Mouse (Mus musculus): ENCODE measurements at regions not wholly inside any gene's neighbourhood (a gene's known extent, or its start where the extent isn't known, plus 50 kb on each side); places are given as distances from the start of the nearest gene placed in this dataset.

DNA sequence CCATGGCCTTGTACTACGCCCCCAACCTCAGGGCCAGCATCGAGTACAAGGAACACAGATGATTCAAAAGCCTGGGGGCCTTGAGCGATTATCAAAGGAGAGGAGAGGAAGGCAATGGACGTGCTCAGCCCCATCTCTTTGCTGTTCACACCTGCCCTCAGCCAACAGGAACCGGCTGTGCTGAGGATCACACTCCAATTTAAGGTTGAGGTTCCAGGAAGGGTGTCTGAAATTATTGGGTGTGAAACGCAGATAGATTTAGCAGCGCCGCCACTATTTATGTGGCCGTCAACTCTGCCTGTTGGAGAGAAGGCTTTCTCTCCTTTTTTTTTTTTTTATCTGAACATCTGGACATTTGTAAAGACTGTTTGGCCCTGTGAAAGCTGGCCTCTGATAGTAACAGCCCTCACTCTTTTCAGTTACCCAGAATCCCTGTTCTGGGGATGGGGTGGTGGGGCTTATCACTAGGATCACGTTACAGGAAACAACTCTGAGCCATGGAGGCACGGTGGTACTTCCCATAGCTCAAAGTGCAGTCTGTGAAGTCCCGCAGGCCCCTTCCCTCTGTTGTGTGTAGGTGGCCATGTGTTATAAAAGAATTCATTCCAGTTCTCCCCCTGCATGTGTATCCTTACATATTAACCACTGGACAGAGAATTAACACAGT, 256.7 kb downstream of the Hs3st3b1 start:
- in situ Hi-C loops (cut with MboI; ENCODE audit: low pct_unique_long_range_greater_than_20kb in 1 of 2, low sequenced_read_pairs in 2 of 2, unreplicated experiment in 1 of 2), result no loop called here

GRCm38 (mm10) chr11:63670477-63670876, 251.6 kb downstream of the Hs3st3b1 start:
- in situ Hi-C loops (cut with MboI; ENCODE audit: low pct_unique_long_range_greater_than_20kb in 1 of 2, low sequenced_read_pairs in 2 of 2, unreplicated experiment in 1 of 2), result no loop called here

GRCm38 (mm10) chr11:63671816-63672215, 250.3 kb downstream of the Hs3st3b1 start:
- in situ Hi-C loops (cut with MboI; ENCODE audit: low pct_unique_long_range_greater_than_20kb in 1 of 2, low sequenced_read_pairs in 2 of 2, unreplicated experiment in 1 of 2), result no loop called here

GRCm38 (mm10) chr11:63677921-63678320, 244.2 kb downstream of the Hs3st3b1 start:
- in situ Hi-C loops (cut with MboI; ENCODE audit: low pct_unique_long_range_greater_than_20kb in 1 of 2, low sequenced_read_pairs in 2 of 2, unreplicated experiment in 1 of 2), result loop anchor here in 1 of 2 experiments (25.0 kb wide), 1 partner anchor 266 kb away; no protein-coding TSS in a partner anchor

- in situ Hi-C loops (cut with MboI; ENCODE audit: low pct_unique_long_range_greater_than_20kb in 1 of 2, low sequenced_read_pairs in 2 of 2, unreplicated experiment in 1 of 2), result loop anchor here in 1 of 2 experiments (25.0 kb wide), 1 partner anchor 266 kb away; no protein-coding TSS in a partner anchor
These were observed 243.6 kb downstream of the Hs3st3b1 start for GRCm38 (mm10) chr11:63678382-63678905.

DNA sequence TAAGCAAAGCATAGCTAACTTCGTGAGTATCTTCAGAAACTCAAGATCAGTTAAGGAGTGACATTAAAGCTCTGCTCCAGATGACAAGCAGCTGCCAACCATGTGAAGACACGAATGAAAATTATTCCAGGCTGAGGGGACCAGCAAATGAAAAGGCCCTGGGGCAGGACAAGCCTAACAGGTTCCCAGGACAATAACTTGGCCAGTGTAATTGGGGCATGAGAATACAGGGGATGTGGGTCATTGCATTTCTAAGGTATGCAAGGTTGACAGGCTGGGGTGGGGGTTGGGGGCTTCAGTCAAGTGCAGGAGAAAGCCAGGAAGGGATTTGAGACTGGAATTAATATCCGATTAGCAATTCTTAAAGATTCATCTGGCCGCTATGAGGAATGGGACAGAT, 242.6 kb downstream of the Hs3st3b1 start:
- in situ Hi-C loops (cut with MboI; ENCODE audit: low pct_unique_long_range_greater_than_20kb in 1 of 2, low sequenced_read_pairs in 2 of 2, unreplicated experiment in 1 of 2), result loop anchor here in 1 of 2 experiments (25.0 kb wide), 1 partner anchor 267 kb away; no protein-coding TSS in a partner anchor

DNA sequence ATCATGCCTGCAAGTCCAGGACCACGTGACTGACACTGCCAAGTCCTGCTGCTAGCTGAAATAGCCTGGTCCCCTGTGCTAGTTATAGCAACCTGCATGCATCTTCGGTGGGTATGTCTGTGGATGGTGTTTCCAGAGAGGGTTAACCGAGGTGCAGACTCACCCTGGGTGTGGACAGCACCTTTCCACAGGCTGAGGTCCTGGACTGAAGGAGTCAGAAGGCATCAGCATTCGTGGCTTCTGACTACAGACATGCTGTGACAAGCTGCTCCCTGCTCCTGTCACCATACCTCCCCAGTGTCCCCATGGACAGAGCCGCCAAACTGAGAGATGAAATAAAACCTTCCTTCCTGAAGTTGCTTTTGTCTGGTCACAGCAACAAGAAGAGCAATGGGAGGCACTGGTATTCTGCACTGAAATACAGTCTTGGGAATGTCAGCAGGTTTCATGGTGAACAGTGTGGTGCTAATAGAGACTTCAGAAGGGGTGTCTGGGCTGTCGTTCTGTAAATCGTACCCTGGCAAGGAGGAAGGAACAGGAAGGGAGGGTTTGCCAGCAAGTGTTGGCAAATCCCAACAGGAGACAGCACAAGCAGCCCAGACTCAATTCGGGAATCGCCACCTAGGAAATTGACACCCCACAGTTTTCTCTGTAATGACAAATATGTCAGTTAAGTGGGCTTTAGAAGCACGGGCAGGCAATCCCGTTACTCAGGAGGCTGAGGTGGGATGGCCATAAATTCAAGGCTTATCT, 237.7 kb downstream of the Hs3st3b1 start:
- in situ Hi-C loops (cut with MboI; ENCODE audit: low pct_unique_long_range_greater_than_20kb in 1 of 2, low sequenced_read_pairs in 2 of 2, unreplicated experiment in 1 of 2), result loop anchor here in 1 of 2 experiments (25.0 kb wide), 1 partner anchor 272 kb away; no protein-coding TSS in a partner anchor

DNA sequence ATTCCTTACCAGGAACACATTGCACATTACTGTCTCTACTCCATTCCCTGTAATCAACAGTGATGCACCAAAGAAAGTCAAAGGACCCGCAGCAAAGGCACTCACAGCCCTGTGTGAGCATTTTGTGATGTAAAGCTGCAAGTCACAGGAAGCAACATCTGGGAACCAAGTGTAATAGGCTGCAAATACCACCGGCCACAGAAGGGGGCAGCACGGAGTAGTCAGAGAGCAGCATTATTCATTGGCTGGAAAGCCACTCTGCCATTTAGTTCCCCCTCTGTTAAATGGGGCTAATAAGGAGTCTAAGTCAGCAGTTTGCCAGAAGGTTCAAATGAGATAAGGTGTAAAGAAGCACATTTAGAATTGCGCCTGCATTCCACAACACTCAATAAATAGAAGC, 231.0 kb downstream of the Hs3st3b1 start:
- in situ Hi-C loops (cut with MboI; ENCODE audit: low pct_unique_long_range_greater_than_20kb in 1 of 2, low sequenced_read_pairs in 2 of 2, unreplicated experiment in 1 of 2), result loop anchor here in 1 of 2 experiments (25.0 kb wide), 1 partner anchor 279 kb away; no protein-coding TSS in a partner anchor

DNA sequence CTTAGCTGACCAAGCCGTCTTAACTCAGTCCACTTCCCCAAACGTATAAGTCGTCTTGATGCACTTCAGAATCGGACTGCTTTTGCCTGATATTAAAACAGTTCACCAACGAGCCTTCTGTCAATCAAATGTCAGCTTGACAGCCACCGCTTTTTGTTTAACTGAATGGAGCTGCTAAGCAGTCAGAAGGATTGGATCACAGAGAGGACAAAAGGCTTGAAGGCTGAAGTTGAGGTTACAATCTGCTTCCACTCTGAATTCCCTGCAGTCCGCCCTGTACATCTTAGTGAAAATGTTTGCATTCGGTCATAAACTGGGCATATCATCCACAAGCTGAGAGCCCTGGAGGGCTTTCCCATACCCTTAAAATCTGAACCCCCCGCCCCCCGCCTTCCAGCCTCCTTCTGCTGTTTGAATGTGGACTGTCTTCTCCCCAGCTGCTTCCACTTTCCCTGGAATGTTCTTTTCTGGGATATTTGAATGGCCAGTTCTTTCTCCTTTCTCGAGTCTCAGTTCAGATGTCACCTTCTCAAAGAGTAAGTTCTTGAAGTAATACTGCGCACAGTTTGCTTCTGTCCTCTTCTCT, 217.0 kb downstream of the Hs3st3b1 start:
- in situ Hi-C loops (cut with MboI; ENCODE audit: low pct_unique_long_range_greater_than_20kb in 1 of 2, low sequenced_read_pairs in 2 of 2, unreplicated experiment in 1 of 2), result no loop called here

DNA sequence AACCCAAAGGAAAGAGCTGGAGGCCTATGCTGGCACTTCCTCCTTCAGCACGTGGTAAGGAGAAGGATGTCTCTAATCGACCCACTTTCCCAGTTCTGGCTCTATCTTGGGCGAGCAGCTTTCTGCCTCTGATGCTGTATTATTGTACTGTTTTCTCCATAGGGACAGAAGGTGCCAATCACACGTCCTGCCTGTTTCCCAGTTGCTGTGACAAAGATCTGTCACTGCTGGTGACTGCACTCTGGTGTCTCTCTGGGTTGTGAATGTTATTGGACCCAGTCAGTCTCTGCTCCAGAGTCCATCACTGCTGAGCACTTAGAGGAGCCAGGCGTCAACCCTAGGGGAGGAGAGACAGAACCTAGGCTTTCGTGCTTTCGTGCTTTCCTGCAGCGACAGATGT, 216.0 kb downstream of the Hs3st3b1 start:
- in situ Hi-C loops (cut with MboI; ENCODE audit: low pct_unique_long_range_greater_than_20kb in 1 of 2, low sequenced_read_pairs in 2 of 2, unreplicated experiment in 1 of 2), result no loop called here

DNA sequence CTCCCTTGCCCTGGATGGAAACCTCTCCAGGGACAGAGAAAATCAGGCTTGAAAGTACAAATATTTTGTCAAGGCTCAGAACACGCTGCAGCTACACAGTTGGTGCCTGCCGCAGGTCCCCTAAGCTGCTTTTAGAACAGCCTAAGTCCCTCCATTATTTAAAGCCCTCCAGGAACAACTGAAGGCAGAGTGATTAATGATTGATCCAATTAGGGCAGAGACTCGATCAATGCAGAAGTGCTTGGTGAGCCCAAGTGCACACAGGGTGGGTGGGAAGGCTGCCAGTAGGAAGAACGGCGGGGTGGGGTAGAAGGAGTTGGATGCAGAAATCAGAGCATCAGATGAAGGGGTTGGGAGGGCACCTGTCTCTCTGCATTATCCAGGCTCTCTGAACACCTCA, 215.0 kb downstream of the Hs3st3b1 start:
- in situ Hi-C loops (cut with MboI; ENCODE audit: low pct_unique_long_range_greater_than_20kb in 1 of 2, low sequenced_read_pairs in 2 of 2, unreplicated experiment in 1 of 2), result no loop called here

DNA sequence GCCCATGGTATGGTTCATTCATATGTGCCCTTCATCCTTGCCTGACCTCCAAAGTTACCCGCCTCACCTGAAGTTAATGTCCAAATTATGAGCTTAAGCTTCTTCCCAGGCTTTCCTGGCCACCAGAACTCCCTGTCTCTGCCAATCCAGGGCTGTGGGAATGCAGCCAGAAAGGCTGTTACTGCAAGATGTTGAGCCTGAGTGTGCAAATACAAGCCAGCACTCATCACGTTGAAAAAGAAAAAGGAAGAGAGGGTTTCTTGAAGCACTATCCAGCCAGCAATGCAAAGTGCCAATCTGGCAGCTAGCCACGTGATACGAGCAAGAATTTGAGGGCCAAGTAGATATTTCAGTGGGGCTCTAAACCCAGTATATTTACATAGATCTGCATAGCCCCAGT, 213.7 kb downstream of the Hs3st3b1 start:
- in situ Hi-C loops (cut with MboI; ENCODE audit: low pct_unique_long_range_greater_than_20kb in 1 of 2, low sequenced_read_pairs in 2 of 2, unreplicated experiment in 1 of 2), result no loop called here

GRCm38 (mm10) chr11:63712053-63712864, 209.8 kb downstream of the Hs3st3b1 start:
- in situ Hi-C loops (cut with MboI; ENCODE audit: low pct_unique_long_range_greater_than_20kb in 1 of 2, low sequenced_read_pairs in 2 of 2, unreplicated experiment in 1 of 2), result no loop called here

- in situ Hi-C loops (cut with MboI; ENCODE audit: low pct_unique_long_range_greater_than_20kb in 1 of 2, low sequenced_read_pairs in 2 of 2, unreplicated experiment in 1 of 2), result no loop called here
These were observed 199.8 kb downstream of the Hs3st3b1 start for GRCm38 (mm10) chr11:63722261-63722660.

DNA sequence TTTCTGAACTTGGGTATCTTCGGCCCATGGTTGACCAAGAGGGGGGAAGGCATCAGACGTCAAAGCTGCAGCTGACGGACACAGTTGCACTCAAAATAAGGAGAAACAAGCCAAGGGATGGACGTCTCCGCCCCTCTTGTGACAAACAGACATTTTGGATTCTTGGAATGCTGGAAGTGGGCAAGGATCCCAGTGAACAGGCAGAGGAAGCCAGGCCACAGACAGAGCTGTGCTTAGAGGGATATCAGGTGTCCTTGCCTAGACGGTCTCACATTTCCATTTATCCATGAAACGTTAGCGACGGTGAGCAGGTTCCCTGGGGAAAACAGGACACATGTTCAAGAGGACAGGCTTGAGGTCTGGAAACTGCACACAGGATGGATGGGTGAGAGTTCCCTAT, 191.2 kb downstream of the Hs3st3b1 start:
- in situ Hi-C loops (cut with MboI; ENCODE audit: low pct_unique_long_range_greater_than_20kb in 1 of 2, low sequenced_read_pairs in 2 of 2, unreplicated experiment in 1 of 2), result no loop called here

DNA sequence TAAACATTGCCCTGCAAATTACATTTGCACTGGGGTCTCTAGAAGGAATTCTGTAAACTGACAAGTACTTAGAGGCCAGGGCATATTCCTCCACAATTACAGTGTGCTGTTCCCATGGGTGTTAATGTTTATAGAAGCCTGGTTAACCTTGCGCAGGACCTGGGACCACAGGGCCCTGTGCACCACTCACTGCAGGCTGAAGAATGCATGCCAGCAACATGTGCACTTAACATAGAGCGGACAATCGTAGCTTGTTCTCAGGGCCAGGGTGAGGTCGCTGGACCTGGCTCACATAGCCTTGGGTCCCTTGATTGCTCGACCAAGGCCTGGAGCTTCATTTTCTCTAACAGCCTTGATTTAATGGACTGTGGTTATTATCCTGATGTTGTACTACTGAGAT, 168.8 kb downstream of the Hs3st3b1 start:
- in situ Hi-C loops (cut with MboI; ENCODE audit: low pct_unique_long_range_greater_than_20kb in 1 of 2, low sequenced_read_pairs in 2 of 2, unreplicated experiment in 1 of 2), result no loop called here

DNA sequence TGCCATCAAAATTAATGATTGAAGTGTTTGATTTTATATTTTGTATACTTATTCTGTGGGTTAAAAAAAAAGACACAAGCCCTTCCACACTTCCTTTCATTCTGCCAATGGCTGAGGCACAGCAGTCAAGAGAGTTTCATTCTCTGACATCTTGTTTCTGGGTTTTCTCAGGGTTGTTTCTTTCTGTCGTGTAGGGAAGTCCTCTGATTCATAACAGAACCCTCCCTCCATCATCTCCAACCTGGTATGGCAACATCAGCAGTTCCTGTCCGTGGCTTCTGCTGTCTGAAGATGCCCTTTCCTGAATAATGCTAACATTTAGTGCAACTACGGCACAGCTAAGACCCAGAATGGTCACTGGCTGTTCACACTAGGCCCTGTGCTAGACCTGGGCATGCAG, 167.3 kb downstream of the Hs3st3b1 start:
- in situ Hi-C loops (cut with MboI; ENCODE audit: low pct_unique_long_range_greater_than_20kb in 1 of 2, low sequenced_read_pairs in 2 of 2, unreplicated experiment in 1 of 2), result no loop called here

DNA sequence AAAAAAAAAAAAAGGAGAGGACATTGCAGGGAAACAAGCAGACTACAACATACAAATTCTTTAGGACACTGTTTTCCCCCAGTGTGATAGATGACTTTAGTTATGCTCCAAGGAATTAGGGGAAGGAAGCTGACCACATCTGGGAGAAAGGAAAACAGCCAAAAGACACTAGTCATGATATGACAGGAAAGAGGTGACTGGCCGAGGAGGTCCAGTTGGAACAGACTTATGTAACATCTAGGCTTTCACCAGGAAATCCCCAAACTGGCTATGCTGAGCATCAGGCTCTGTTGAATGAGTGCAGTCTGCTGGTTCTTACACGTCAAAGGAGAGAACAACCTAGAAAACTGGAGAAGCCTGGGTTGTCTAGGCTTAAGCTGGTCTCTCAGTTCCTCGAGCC, 163.8 kb downstream of the Hs3st3b1 start:
- in situ Hi-C loops (cut with MboI; ENCODE audit: low pct_unique_long_range_greater_than_20kb in 1 of 2, low sequenced_read_pairs in 2 of 2, unreplicated experiment in 1 of 2), result no loop called here

Measured in mouse embryonic stem cell (cell line).